Mouse (Mus musculus) thymus, adult 2 months (tissue): ENCODE data around the gene Trabd2b.

ENCODE experiments used
- CTCF ChIP-seq: fragments of 200-500 bp; IDR thresholded peaks from 2 replicates; pipeline ENCODE4 v1.5.1; 2012; ENCODE audit warnings: mild to moderate bottlenecking, control low read depth, low read length, moderate library complexity, borderline replicate concordance; ENCODE audit not compliant: control insufficient read depth, poor library complexity, insufficient read depth; ENCODE audit errors: extremely low read depth
- POLR2A ChIP-seq: fragments of 200-500 bp; IDR thresholded peaks from 2 replicates; pipeline ENCODE4 v1.6.1; 2012; ENCODE audit warnings: mild to moderate bottlenecking, low read length, control low read depth, moderate library complexity; ENCODE audit not compliant: control insufficient read depth, poor library complexity, insufficient read depth; ENCODE audit errors: extremely low read depth

DNA sequence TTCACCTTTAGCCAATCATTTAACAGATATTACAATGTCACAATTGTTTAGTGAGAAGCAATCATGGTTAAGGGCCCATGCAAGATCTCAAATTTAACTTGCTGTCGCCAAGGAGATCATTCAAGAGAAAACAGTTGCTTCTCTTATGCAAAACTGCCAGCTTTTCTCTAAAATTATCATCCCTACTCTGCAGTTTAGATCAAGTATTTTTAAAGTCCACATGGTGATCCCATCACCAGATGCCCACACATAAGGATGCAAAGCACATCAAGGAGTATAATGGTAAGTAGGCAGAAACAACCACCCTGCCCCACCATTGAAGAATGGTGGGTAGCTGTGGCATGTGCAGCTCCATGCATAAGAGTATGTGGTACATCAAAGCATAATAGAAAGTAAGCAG lies 229.8 kb downstream of the Trabd2b start:
- TF ChIP-seq POLR2A (no peak), CTCF (no peak)
